Mouse (Mus musculus) kidney, adult 2 months (tissue): ENCODE measurements around the gene Abcb11. TPM values are rescaled to one million over a fixed set of nuclear protein-coding genes. Genes with fewer than 3 reads are reported as not detected.
"Not testable (repeated sequence)": the region's sequence is repeated elsewhere in the genome, so short reads cannot be mapped to it uniquely, and the experiment has no call there.

Experiments used
- DNase-seq: peaks from one replicate; pipeline ENCODE4 v3.0.0; 2021
- H3K27ac ChIP-seq: fragments of 200-500 bp; 2 replicates; pipeline ENCODE4 v1.5.1; 2012; ENCODE audit warnings: low read depth, low read length, control low read depth, inconsistent platforms; ENCODE audit not compliant: insufficient read depth
- H3K27me3 ChIP-seq: fragments of 200-500 bp; replicated peaks from 2 replicates; pipeline ENCODE4 v1.6.1; 2012; ENCODE audit warnings: mild to moderate bottlenecking, moderate library complexity, low read length, inconsistent platforms; ENCODE audit not compliant: control insufficient read depth, insufficient read depth
- H3K36me3 ChIP-seq: fragments of 200-500 bp; 2 replicates; pipeline ENCODE4 v1.6.1; 2012; ENCODE audit warnings: mild to moderate bottlenecking, moderate library complexity, low read length, inconsistent platforms; ENCODE audit not compliant: control insufficient read depth, insufficient read depth
- H3K4me1 ChIP-seq: fragments of 200-500 bp; 2 replicates; pipeline ENCODE4 v1.6.1; 2011; ENCODE audit warnings: low read length; ENCODE audit not compliant: control insufficient read depth, insufficient read depth
- H3K4me3 ChIP-seq: fragments of 200-500 bp; 2 replicates; pipeline ENCODE4 v1.5.1; 2011; ENCODE audit warnings: mild to moderate bottlenecking, low read depth, low read length, control low read depth; ENCODE audit not compliant: insufficient read depth
- CTCF ChIP-seq: fragments of 200-500 bp; conservative IDR thresholded peaks from 2 replicates; pipeline ENCODE4 v1.5.1; 2011; ENCODE audit warnings: low read depth, mild to moderate bottlenecking, control low read depth, low read length, moderate library complexity, mixed read lengths; ENCODE audit not compliant: insufficient read depth, insufficient read length
- POLR2A ChIP-seq: fragments of 200-500 bp; IDR thresholded peaks from one replicate; pipeline ENCODE4 v1.6.1; 2011; ENCODE audit warnings: low read depth, low read length, control low read depth
- WGBS: fragments of 180-500 bp; shearing (Covaris S2); methylation state at CpG from one replicate; pipeline ENCODE4 v1.1.7; 2018; 5-methylcytosine and 5-hydroxymethylcytosine counted together
- polyA plus RNA-seq: library from polyadenylated mRNA; depleted of rRNA; stranded (reverse); fragments of >200 nt; gene quantifications from 2 replicates; pipeline ENCODE4 v1.2.3, GENCODE M21; 2012

The Abcb11 gene
- polyA plus RNA-seq, 1 experiment: not detected

DNA sequence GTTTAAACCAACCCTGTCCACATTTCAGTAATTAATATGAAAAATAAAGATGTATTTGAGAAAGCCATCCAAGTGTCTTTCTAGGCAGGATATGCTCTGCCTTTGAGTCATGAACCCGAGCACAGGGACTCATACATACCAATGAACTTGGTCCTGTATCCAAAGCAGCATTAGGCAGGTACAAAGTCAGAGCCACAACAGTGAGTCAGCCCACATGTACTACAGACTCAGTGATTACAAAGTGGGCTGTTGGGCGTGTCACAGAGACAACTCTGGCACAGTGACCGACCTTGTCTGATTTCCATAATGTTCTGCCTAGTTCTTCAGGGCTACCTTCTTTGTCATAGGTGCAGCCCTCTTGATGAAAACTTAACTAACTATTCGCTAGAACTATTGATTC, 19.4 kb downstream of the Abcb11 start:
- Histone ChIP-seq H3K27ac (no peak overlapping the region), H3K27me3 (no peaks in the 10 kb centered on the region), H3K36me3 (no peaks in the 10 kb centered on the region), H3K4me1 (no peaks in the 10 kb centered on the region), H3K4me3 (no peak overlapping the region)
- DNase-seq: no peak
- WGBS: 89% methylated on average over 4 of the region's 4 CpGs
- TF ChIP-seq CTCF: no peak
- TF ChIP-seq POLR2A: no peak

DNA sequence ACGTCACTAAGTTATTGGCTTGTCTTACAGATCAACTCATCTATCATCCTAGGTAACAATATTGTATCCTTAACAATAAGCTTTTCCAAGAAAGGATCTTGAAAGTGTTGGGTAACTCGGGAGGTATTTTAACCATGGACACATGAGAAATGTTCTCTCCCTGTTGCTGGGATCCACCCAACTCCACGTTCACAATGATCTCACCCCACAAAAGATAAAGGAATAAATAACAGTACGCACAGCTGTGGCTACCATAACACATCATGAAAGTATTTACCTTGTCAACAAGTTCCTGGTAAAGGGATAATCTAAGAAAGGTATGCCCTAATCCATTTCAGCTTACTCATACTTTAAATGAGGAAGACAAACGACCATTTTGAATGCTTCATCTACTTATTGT, 21.0 kb downstream of the Abcb11 start:
- 76% methylated on average over 5 of the region's 5 CpGs for WGBS
- TF ChIP-seq POLR2A: no peak
- no peak for TF ChIP-seq CTCF
- no peaks in the 10 kb centered on the region for H3K36me3 ChIP-seq

DNA sequence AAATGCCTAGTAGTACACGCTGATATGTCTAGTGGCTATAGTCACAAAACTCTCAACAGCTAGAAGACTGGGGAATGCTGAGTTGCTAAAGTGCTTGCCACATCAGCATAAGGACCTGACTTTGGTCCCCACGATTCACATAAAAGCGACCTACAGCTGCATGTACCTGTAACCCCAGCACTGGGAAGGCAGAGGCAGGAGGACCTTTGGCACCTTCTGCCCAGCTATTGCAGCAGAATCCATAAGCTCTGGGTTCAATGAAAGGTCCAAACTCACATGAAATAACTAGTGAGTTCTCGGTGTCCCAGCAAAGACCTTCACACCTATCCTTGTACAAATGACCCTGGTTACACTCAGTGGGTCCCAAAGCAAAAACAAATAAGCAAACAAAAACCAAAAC, 31.1 kb downstream of the Abcb11 start:
- H3K36me3 ChIP-seq: no peaks in the 10 kb centered on the region
- no peaks in the 10 kb centered on the region for H3K27me3 ChIP-seq
- TF ChIP-seq CTCF (no peak), POLR2A (no peak)
- no peak for DNase-seq
- no peaks in the 10 kb centered on the region for H3K4me1 ChIP-seq
- H3K4me3 ChIP-seq: no peak overlapping the region
- WGBS: 90% methylated on average over 4 of the region's 4 CpGs
- H3K27ac ChIP-seq: no peak overlapping the region

More for the DNA sequence above, 21.0 kb downstream of the Abcb11 start:
- no peak overlapping the region for H3K27ac ChIP-seq
- no peaks in the 10 kb centered on the region for H3K4me1 ChIP-seq
- no peaks in the 10 kb centered on the region for H3K27me3 ChIP-seq
- DNase-seq: no peak
- no peak overlapping the region for H3K4me3 ChIP-seq

DNA sequence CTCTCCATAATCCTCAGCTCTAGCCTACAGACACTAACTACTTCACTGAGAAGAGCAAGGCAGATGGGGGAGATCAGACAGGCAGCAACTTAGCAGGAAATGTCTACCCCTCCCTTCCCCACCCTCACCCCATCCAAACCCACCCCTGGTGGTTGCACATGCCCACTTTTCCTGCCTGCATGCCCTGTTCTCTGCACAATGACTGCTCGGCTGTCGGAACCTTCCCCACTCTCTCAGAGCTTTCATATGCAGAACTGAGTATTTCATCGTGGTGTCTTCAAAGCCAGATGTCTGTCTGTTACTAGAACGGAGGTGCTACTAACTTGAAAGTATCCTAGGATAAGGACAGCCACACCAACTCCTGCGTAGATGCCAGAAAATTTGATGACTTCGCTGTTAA, 34.3 kb downstream of the Abcb11 start:
- Histone ChIP-seq H3K27me3 (no peaks in the 10 kb centered on the region), H3K27ac (no peak overlapping the region), H3K4me1 (no peaks in the 10 kb centered on the region), H3K4me3 (no peak overlapping the region), H3K36me3 (no peaks in the 10 kb centered on the region)
- TF ChIP-seq CTCF (no peak), POLR2A (no peak)
- DNase-seq: no peak
- 70% methylated on average over 6 of the region's 6 CpGs for WGBS

DNA sequence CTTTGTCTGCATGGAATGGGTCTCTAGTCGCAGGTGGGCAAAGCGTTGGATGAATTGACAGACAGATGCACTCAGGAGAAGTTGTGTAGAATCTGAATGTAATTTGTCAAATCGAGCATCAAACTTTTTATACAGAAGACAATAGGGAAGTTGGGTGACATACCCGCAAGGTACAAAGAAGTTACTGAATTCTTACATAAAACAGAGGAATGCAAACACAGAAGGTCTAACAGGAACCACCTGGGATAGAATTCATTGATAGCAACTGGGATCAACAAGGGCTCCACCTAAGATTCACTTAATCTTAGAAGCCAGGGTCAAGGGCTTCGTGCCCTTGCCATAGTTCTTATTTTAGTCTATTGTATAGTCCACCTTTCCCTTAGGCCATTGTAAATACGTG, 41.8 kb downstream of the Abcb11 start:
- DNase-seq, H3K27me3 ChIP-seq, H3K4me3 ChIP-seq, H3K4me1 ChIP-seq, H3K27ac ChIP-seq, H3K36me3 ChIP-seq: not testable (repeated sequence)
- WGBS: 95% methylated on average over 6 of the region's 6 CpGs

DNA sequence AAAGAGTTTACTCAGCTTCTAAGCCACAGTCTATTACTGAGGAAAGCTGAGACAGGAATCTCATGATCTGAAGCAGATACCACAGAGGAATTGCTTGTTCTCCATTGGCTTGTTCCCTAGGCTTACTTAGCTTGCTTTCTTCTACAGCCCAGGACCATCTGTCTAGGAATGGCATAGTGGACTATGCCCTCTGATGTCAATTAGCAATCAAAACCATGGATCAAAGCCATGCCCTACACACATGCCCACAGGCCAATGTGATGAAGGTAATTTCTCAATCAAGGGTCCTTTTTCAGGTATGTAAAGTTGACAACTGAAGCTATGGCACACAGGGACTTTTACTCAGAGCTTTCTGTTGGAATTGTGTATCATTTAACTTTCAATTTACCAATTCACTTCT, 47.9 kb downstream of the Abcb11 start:
- no peaks in the 10 kb centered on the region for H3K36me3 ChIP-seq
- DNase-seq: no peak
- no peak overlapping the region for H3K27ac ChIP-seq
- no peaks in the 10 kb centered on the region for H3K4me1 ChIP-seq
- no peaks in the 10 kb centered on the region for H3K27me3 ChIP-seq
- TF ChIP-seq POLR2A (no peak), CTCF (no peak)
- no peak overlapping the region for H3K4me3 ChIP-seq

DNA sequence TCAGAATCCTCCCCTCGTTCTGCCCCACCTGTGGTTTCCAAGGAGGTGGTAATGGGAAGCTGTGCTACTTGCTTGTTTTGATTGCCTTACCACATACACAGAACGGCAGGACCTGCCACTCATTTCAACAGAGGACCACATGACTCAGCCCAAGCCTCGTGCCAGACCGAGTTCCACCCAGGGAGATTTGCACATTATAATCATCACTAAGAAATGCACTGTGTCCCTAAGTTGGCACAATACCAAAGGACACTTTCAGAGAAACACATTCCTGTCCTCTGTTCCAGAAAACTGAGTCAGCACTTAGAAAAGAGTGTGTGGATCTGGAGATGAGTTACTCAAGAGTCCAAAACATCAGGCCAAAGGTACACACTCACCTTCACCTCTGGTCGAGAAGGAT, 53.4 kb downstream of the Abcb11 start:
- Histone ChIP-seq H3K27me3 (no peaks in the 10 kb centered on the region), H3K4me1 (no peaks in the 10 kb centered on the region), H3K36me3 (no peaks in the 10 kb centered on the region), H3K4me3 (no peak overlapping the region), H3K27ac (no peak overlapping the region)
- peak; percentile 47 for DNase-seq
- 31% methylated on average over 5 of the region's 5 CpGs for WGBS
- TF ChIP-seq CTCF (no peak), POLR2A (no peak)

DNA sequence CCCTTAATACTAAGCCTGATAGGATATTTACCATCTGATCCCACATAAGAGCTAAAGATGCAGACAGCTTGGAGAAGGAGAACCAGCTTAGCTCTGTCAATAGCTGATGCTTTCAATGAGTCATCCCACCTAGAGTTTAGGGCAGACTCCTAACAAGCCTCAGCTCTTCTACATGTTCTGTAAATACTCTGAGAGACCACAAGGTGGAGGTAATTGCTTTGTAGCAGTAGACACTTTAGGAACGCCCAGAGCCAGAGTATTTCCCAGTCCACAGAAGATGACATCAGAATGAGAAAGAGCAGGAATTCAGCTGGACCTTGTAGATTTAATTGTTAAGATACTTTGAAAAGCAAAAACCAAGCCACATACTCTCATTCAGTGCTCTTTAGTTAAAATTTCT, 66.5 kb downstream of the Abcb11 start:
- no peak overlapping the region for H3K27ac ChIP-seq
- WGBS: 5% methylated on average over 1 of the region's 1 CpGs
- no peaks in the 10 kb centered on the region for H3K36me3 ChIP-seq
- DNase-seq: peak; percentile 42
- TF ChIP-seq POLR2A (no peak), CTCF (no peak; the same call in 1 of the 2 replicates)
- H3K4me1 ChIP-seq: no peaks in the 10 kb centered on the region
- H3K27me3 ChIP-seq: no peaks in the 10 kb centered on the region; the same call in 1 of the 2 replicates
- no peak overlapping the region for H3K4me3 ChIP-seq
